Mouse (Mus musculus) small intestine, adult 2 months (tissue): ENCODE data around the gene Csnk2b.

ENCODE experiments used
- CTCF ChIP-seq: fragments of 200-500 bp; IDR thresholded peaks from 2 replicates; pipeline ENCODE4 v1.5.1; 2012; ENCODE audit warnings: low read depth, mild to moderate bottlenecking, control low read depth, inconsistent platforms, low read length, moderate library complexity, mixed read lengths; ENCODE audit not compliant: insufficient replicate concordance, insufficient read length; ENCODE audit errors: extremely low read depth
- POLR2A ChIP-seq: fragments of 200-500 bp; IDR thresholded peaks from 2 replicates; pipeline ENCODE4 v1.6.1; 2012; ENCODE audit warnings: low read depth, mild to moderate bottlenecking, control low read depth, inconsistent platforms, low read length, moderate library complexity

GRCm38 (mm10) chr17:35146139-35146538 lies 24.3 kb upstream of the Csnk2b start:
- TF ChIP-seq CTCF (no peak), POLR2A (no peak)
